Mouse (Mus musculus): Measurements from ENCODE around the gene Adgrd1.

GRCm38 (mm10) chr5:129148485-129148884 is 51.9 kb downstream of the Adgrd1 start:
- TF ChIP-seq GATA1 (IDR thresholded peaks at IDR 0.05; ENCODE audit: borderline replicate concordance, low read length) (no peak), FLI1 (IDR thresholded peaks at IDR 0.05; ENCODE audit: low read length) (no peak)

All from megakaryocyte, embryonic 14.5 days (primary cell).